Mouse (Mus musculus): ENCODE data around the gene Slc27a1.

Gene Slc27a1

GRCm38 (mm10) chr8:71580201-71580600 is 11.5 kb downstream of the Slc27a1 start:
- DNase-seq (ENCODE audit: low read depth, low spot score): no peak

GRCm38 (mm10) chr8:71586891-71587290 is 18.2 kb downstream of the Slc27a1 start:
- no peak for DNase-seq (ENCODE audit: low read depth, low spot score)

- no peak for DNase-seq (ENCODE audit: low read depth, low spot score)
Observed at GRCm38 (mm10) chr8:71588762-71589161, 20.1 kb downstream of the Slc27a1 start.

- DNase-seq (ENCODE audit: low read depth, low spot score): no peak
Observed at GRCm38 (mm10) chr8:71591017-71591416, 22.3 kb downstream of the Slc27a1 start.

DNA sequence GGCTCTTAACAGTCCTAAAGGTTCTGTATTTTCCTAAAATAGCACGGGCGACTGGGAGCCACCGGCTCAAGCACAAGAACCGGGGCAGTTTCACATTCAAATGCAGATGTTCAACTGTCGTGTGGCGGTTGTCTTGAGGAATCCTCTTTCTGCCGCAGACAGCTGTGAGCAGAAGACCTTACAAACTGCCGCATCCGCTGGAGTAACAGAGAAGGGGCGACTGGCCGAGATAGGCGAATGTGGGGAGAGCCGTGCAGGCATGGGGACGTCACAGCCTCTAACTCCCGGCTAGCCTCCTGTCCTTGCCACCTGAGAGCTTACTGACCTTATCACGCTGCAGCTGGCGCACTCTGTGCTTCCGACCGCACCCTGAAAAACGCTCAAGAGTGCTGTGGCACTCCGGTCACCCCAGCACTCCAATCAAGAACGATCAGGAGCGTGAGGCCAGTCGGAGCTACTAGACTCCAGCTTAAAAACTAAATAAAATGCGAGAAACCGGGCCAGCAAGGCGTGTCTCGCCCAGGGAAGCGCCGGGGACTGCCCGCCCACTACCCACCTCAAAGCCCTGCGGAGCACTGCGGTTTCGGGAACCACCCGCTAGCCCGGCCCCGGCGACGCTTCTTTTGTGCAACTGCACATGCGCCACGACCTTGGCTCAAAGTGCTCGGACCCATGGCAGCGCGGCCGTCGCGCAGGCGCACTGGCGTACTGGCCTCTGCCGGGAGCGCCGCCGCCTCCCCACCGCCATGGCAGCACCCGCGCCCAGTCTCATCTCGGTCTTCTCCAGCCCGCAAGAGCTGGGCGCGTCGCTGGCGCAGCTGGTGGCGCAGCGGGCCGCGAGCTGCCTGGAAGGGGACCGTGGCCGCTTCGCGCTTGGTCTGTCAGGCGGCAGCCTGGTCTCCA is 23.0 kb downstream of the Slc27a1 start, which contains the start of gene Pgls:
Pgls (plus strand) TSS at position 706 of the 903 bp plus-strand sequence.
- peak; percentile 95 for DNase-seq (ENCODE audit: low read depth, low spot score)

- DNase-seq (ENCODE audit: low read depth, low spot score): no peak
Observed at GRCm38 (mm10) chr8:71592374-71593170, 23.9 kb downstream of the Slc27a1 start.

- DNase-seq (ENCODE audit: low read depth, low spot score): no peak
Observed at GRCm38 (mm10) chr8:71593556-71594323, 25.1 kb downstream of the Slc27a1 start.

GRCm38 (mm10) chr8:71594324-71594722 is 25.6 kb downstream of the Slc27a1 start:
- no peak for DNase-seq (ENCODE audit: low read depth, low spot score)

- no peak for DNase-seq (ENCODE audit: low read depth, low spot score)
Observed at GRCm38 (mm10) chr8:71595862-71596261, 27.2 kb downstream of the Slc27a1 start.

GRCm38 (mm10) chr8:71596384-71596783 is 27.7 kb downstream of the Slc27a1 start:
- no peak for DNase-seq (ENCODE audit: low read depth, low spot score)

GRCm38 (mm10) chr8:71596798-71597197 is 28.1 kb downstream of the Slc27a1 start:
- DNase-seq (ENCODE audit: low read depth, low spot score): no peak

- DNase-seq (ENCODE audit: low read depth, low spot score): no peak
Observed at GRCm38 (mm10) chr8:71597451-71597850, 28.8 kb downstream of the Slc27a1 start, which contains the start of gene Fam129c. Gene Fam129c (plus strand): TSS chr8:71597648.

DNA sequence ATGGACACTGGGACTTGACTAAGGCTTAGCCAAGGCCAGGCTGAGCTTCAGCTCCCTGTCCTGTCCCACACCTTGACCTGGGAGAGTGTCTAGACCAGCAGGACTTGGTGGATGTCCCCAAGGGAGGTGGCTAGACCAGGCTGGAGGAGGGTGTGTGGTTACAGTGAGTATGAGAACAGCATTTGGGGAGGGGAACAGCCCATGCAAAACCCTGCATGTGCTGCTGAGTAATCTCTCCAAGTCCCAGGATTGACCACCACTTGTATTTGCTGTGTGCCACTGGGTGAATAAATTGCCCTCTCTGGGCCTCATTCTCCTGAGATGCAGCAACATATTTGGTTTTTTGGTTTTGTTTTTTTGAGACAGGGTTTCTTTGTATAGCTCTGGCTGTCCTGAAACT is 29.7 kb downstream of the Slc27a1 start:
- no peak for DNase-seq (ENCODE audit: low read depth, low spot score)

DNA sequence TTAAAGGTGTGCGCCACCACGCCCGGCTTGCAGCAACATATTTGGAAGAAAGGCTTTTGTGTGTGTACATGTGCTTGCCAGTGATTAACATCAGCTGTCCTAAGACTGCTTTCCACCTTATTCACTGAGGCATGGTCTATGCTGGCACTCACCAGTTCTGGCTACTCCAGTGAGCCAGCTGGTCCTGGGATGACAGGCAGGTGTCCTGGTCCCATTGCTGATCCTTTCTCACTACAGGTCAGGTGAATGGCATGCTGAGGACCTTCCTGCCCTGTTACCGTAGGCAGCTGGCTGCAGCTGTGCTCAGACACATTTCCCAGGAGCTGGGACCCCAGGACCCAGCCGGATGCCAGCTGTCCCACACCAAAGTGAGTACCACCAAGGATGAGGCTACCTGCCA is 30.2 kb downstream of the Slc27a1 start:
- no peak for DNase-seq (ENCODE audit: low read depth, low spot score)

- DNase-seq (ENCODE audit: low read depth, low spot score): no peak
Observed at GRCm38 (mm10) chr8:71601939-71602665, 33.4 kb downstream of the Slc27a1 start.

GRCm38 (mm10) chr8:71602666-71603334 is 34.1 kb downstream of the Slc27a1 start:
- peak; percentile 90 for DNase-seq (ENCODE audit: low read depth, low spot score)

DNA sequence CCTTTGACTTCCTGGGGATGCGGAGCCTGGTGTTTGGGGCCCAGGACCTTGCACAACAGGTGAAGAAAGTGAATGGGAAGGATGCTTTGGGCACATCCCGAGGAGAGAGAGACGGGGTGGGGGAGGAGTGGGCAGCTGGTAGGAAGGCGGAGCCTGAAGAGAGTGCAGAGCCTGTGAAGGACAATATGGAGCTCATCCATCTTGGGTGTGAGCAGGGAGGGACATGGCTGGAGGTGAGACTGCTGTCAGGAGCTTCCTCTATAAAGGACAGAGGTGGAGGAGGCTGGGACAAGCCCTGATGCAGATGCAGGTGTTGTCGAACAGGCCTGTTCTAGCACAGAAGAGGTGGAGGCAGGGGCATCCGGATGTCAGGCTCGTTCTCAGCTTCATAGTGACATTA is 35.3 kb downstream of the Slc27a1 start:
- DNase-seq (ENCODE audit: low read depth, low spot score): no peak

DNA sequence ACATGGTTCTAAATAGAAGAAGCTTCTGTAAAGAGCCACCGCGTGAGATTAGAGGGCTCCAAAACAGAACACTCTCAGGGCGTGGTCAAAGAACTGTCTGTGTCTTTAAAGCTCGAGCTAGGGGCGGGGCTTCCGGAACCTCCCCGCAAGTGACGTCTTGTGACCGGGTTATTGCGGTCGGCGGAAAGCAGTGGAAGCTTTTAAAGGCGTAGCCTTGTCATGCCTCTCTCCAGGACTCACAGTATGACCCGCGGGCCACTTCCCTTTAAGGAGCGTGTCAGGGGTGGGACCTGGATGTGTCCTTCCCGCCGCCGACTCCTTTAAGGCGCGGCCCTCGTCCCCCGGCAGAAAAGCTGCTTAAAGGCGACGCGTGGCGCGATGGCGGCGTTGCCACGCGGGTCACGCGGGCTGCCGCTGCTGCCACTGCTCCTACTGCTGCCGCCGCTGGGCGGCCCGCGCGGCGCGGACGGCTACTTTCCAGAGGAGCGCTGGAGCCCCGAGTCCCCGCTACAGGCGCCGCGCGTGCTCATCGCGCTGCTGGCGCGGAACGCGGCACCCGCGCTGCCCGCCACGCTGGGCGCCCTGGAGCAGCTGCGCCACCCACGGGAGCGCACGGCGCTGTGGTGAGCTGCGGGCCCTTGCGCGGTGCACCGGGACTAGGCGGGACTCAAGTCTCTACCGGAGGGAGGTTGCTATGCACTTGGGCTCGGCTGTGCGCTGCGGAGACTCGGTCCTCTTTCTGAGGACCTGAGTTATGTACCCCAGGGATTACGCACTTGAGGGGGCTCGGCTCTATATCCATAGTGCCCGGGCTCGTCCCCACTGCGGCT is 42.4 kb downstream of the Slc27a1 start, which contains the start of gene Colgalt1:
Colgalt1 (plus strand) TSS at position 177 of the 830 bp plus-strand sequence.
- DNase-seq (ENCODE audit: low read depth, low spot score): peak; percentile 99

GRCm38 (mm10) chr8:71612141-71612540 is 43.5 kb downstream of the Slc27a1 start:
- no peak for DNase-seq (ENCODE audit: low read depth, low spot score)
